Mouse (Mus musculus): ENCODE data around the gene Abhd18.
"Not testable (repeated sequence)": the region's sequence is repeated elsewhere in the genome, so short reads cannot be mapped to it uniquely, and the experiment has no call there.

- TF ChIP-seq CTCF (IDR thresholded peaks at IDR 0.05; ENCODE audit: low read depth, low read length) = 0 out of 2 replicates have a peak, but pooled peaks have one; percentile 6
- not testable (repeated sequence) for TF ChIP-seq POLR2AphosphoS5 (IDR thresholded peaks at IDR 0.05; ENCODE audit: insufficient replicate concordance, low read depth, low read length); GATA1 (IDR thresholded peaks at IDR 0.05; ENCODE audit: borderline replicate concordance, low read length); TAL1 (conservative IDR thresholded peaks at IDR 0.05; ENCODE audit: low read depth, low read length); GATA2 (IDR thresholded peaks at IDR 0.05; ENCODE audit: borderline replicate concordance, low read depth, low read length)
Observed at GRCm38 (mm10) chr3:40847018-40847417, 248 bp downstream of the Abhd18 start.

Data from G1E (cell line).